Mouse (Mus musculus) limb, embryonic 14.5 days (tissue): ENCODE measurements around the gene Vmn1r43. TPM values are rescaled to one million over a fixed set of nuclear protein-coding genes. Genes with fewer than 3 reads are reported as not detected.

Experiments
- ATAC-seq: fragments of 200-750 bp; cut with Nextera tagmentation; 2 replicates; pipeline ENCODE4 v1.8.0; 2017; ENCODE audit warnings: low read depth, moderate number of reproducible peaks, moderate TSS enrichment; ENCODE audit not compliant: low FRiP score
- DNase-seq: peaks from one replicate; pipeline ENCODE4 v3.0.0-alpha.2; 2015; ENCODE audit warnings: low spot score
- H3K27ac ChIP-seq: fragments of 300-500 bp; sonication (generic); replicated peaks from 2 replicates; pipeline ENCODE4 v1.5.1; 2014; ENCODE audit warnings: low read depth, mild to moderate bottlenecking, low read length, moderate library complexity, mixed read lengths
- H3K27me3 ChIP-seq: fragments of 300-500 bp; sonication (generic); 2 replicates; pipeline ENCODE4 v1.6.1; 2014; ENCODE audit warnings: low read length, mixed read lengths; ENCODE audit not compliant: control insufficient read depth, insufficient read depth
- H3K36me3 ChIP-seq: fragments of 300-500 bp; sonication (generic); 2 replicates; pipeline ENCODE4 v1.6.1; 2014; ENCODE audit warnings: mild to moderate bottlenecking, low read length, moderate library complexity, mixed read lengths; ENCODE audit not compliant: control insufficient read depth, insufficient read depth
- H3K4me1 ChIP-seq: fragments of 300-500 bp; sonication (generic); 2 replicates; pipeline ENCODE4 v1.6.1; 2014; ENCODE audit warnings: antibody characterized with exemption, low read length, mixed read lengths; ENCODE audit not compliant: control insufficient read depth, insufficient read depth
- H3K4me2 ChIP-seq: fragments of 300-500 bp; sonication (generic); replicated peaks from 2 replicates; pipeline ENCODE4 v1.6.1; 2014; ENCODE audit warnings: low read depth, mild to moderate bottlenecking, low read length, moderate library complexity; ENCODE audit not compliant: severe bottlenecking
- H3K4me3 ChIP-seq: fragments of 300-500 bp; sonication (generic); replicated peaks from 2 replicates; pipeline ENCODE4 v1.5.1; 2014; ENCODE audit warnings: low read length
- H3K9ac ChIP-seq: fragments of 300-500 bp; sonication (generic); 2 replicates; pipeline ENCODE4 v1.6.1; 2014; ENCODE audit warnings: mild to moderate bottlenecking, low read depth, low read length, moderate library complexity; ENCODE audit not compliant: severe bottlenecking
- H3K9me3 ChIP-seq: fragments of 300-500 bp; sonication (generic); 2 replicates; pipeline ENCODE4 v1.6.1; 2016; ENCODE audit warnings: low read length; ENCODE audit not compliant: control insufficient read depth
- POLR2A ChIP-seq: fragments of 200-500 bp; IDR thresholded peaks from 2 replicates; pipeline ENCODE4 v1.8.0; 2012; ENCODE audit warnings: inconsistent platforms, mild to moderate bottlenecking, moderate library complexity, borderline replicate concordance; ENCODE audit not compliant: insufficient read depth, insufficient read length; ENCODE audit errors: extremely low read depth
- WGBS: fragments of 180-500 bp; shearing (Covaris S2); extraction: QIAGEN DNeasy Blood & Tissue Kit; methylation state at CpG from one replicate; pipeline ENCODE4 v1.1.7; 2014; 5-methylcytosine and 5-hydroxymethylcytosine counted together
- polyA plus RNA-seq, 2 experiments: library from polyadenylated mRNA; depleted of rRNA in 1 of 2; stranded (reverse) in 1 of 2; unstranded in 1 of 2; fragments of >200 nt; fragmentation: Nextera tagmentation in 1 of 2; extraction: Ambion mirVana in 1 of 2; gene quantifications; 2 replicates each; pipeline versions ENCODE4 v1.2.1 to v1.2.3; 2012 to 2014

Vmn1r43 gene
- polyA plus RNA-seq, 2 experiments, result not detected

GRCm38 (mm10) chr6:89867276-89867675 is 8.9 kb downstream of the Vmn1r43 start:
- WGBS, result 83% methylated on average over 2 of the region's 2 CpGs

DNA sequence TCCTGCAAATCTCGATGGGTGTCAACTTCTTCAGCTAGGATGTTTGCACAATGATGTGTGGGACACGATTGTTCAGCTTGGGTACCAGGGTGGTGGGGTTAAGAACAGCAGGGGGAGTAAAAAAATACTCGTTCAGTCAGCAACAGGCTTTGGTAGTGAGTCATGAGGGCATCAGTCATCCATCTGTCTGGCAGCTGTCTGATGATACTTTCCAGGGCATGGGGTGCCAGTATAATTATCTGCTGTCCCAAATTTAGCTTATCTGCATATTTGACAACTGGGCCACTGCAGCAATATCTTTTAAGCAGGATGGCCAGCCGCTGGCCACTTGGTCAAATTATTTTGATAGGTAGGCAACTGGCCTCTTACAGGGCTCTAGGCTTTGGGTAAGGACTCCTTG is 12.4 kb downstream of the Vmn1r43 start:
- DNase-seq, result no peak
- ATAC-seq, result no peak
- Histone ChIP-seq H3K4me2 (no peak overlapping the region), H3K27me3 (no peaks in the 10 kb centered on the region), H3K9ac (no peak overlapping the region), H3K4me3 (no peak overlapping the region), H3K9me3 (peaks cover 4% of the 10 kb centered on the region; the same call in 1 of the 2 replicates), H3K27ac (no peak overlapping the region), H3K4me1 (no peaks in the 10 kb centered on the region), H3K36me3 (no peaks in the 10 kb centered on the region)
- 63% methylated on average over 4 of the region's 4 CpGs for WGBS
- no peak for TF ChIP-seq POLR2A

More at GRCm38 (mm10) chr6:89867276-89867675, 8.9 kb downstream of the Vmn1r43 start:
- no peaks in the 10 kb centered on the region for H3K36me3 ChIP-seq
- no peaks in the 10 kb centered on the region for H3K27me3 ChIP-seq
- H3K27ac ChIP-seq, result no peak overlapping the region
- H3K4me1 ChIP-seq, result no peaks in the 10 kb centered on the region
- no peak overlapping the region for H3K9ac ChIP-seq
- no peak for DNase-seq
- no peak for ATAC-seq
- H3K9me3 ChIP-seq, result peaks cover 4% of the 10 kb centered on the region; the same call in 1 of the 2 replicates
- H3K4me3 ChIP-seq, result no peak overlapping the region
- no peak overlapping the region for H3K4me2 ChIP-seq
- no peak for TF ChIP-seq POLR2A

DNA sequence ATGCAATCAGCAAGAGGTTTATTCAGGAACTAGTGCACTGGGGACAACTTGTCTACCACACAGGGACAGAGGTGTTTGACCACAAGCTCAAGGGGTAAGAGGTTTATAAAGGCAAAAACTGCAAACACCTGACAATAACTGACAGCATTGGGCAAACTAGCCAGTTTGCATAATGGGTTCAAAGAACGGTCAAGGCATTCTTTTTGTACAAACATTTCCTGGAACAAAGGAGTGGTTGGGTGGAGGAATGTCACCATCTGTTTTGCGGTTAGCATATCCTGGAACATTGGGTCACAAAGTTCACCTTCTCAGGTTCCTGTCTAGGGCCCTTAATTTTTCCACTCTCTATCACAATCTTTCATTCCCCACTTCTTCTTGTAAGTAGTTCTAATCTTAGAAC is 16.4 kb downstream of the Vmn1r43 start:
- 79% methylated on average over 2 of the region's 2 CpGs for WGBS

GRCm38 (mm10) chr6:89857552-89857951 is 18.7 kb downstream of the Vmn1r43 start:
- Histone ChIP-seq H3K4me3 (no peak overlapping the region), H3K9ac (no peak overlapping the region), H3K27ac (no peak overlapping the region), H3K27me3 (no peaks in the 10 kb centered on the region), H3K36me3 (no peaks in the 10 kb centered on the region), H3K9me3 (no peaks in the 10 kb centered on the region), H3K4me2 (no peak overlapping the region), H3K4me1 (no peaks in the 10 kb centered on the region)
- ATAC-seq, result no peak
- DNase-seq, result no peak
- WGBS, result 75% methylated on average over 3 of the region's 3 CpGs
- no peak for TF ChIP-seq POLR2A

More for the DNA sequence above, 16.4 kb downstream of the Vmn1r43 start:
- H3K9ac ChIP-seq, result no peak overlapping the region
- H3K4me2 ChIP-seq, result no peak overlapping the region
- ATAC-seq, result no peak
- TF ChIP-seq POLR2A, result no peak
- DNase-seq, result no peak
- H3K4me1 ChIP-seq, result no peaks in the 10 kb centered on the region
- peaks cover 4% of the 10 kb centered on the region; the same call in 1 of the 2 replicates for H3K9me3 ChIP-seq
- no peak overlapping the region for H3K4me3 ChIP-seq
- H3K27me3 ChIP-seq, result no peaks in the 10 kb centered on the region
- no peaks in the 10 kb centered on the region for H3K36me3 ChIP-seq
- H3K27ac ChIP-seq, result no peak overlapping the region

Other genes with a start within 250 kb of the Vmn1r43 start
- 6.7 and 6.8 TPM in 2 replicates for gene Txnrd3, start 232.4 kb downstream of the Vmn1r43 start, polyA plus RNA-seq (2012; rRNA removed)
- 11.0 and 11.6 TPM in 2 replicates for gene Txnrd3, start 232.4 kb downstream of the Vmn1r43 start, polyA plus RNA-seq (2014; fragmentation: Nextera tagmentation; extraction: Ambion mirVana)
- not detected in 2 replicates for gene Vmn1r40, start 168.9 kb downstream of the Vmn1r43 start, polyA plus RNA-seq (2012; rRNA removed)
- gene Vmn1r40, start 168.9 kb downstream of the Vmn1r43 start, polyA plus RNA-seq (2014; fragmentation: Nextera tagmentation; extraction: Ambion mirVana), result not detected in 2 replicates
- gene Vmn1r41, start 135.6 kb downstream of the Vmn1r43 start, polyA plus RNA-seq (2012; rRNA removed), result not detected in 2 replicates
- gene Vmn1r41, start 135.6 kb downstream of the Vmn1r43 start, polyA plus RNA-seq (2014; fragmentation: Nextera tagmentation; extraction: Ambion mirVana), result not detected in 2 replicates
- not detected in 2 replicates for gene Vmn1r42, start within 50 bp of the Vmn1r43 start, polyA plus RNA-seq (2012; rRNA removed)
- gene Vmn1r42, start within 50 bp of the Vmn1r43 start, polyA plus RNA-seq (2014; fragmentation: Nextera tagmentation; extraction: Ambion mirVana), result not detected in 2 replicates
- not detected in 2 replicates for gene Vmn1r44, start 7.2 kb upstream of the Vmn1r43 start, polyA plus RNA-seq (2012; rRNA removed)
- gene Vmn1r44, start 7.2 kb upstream of the Vmn1r43 start, polyA plus RNA-seq (2014; fragmentation: Nextera tagmentation; extraction: Ambion mirVana), result not detected in 2 replicates
- gene Vmn1r45, start 64.2 kb upstream of the Vmn1r43 start, polyA plus RNA-seq (2012; rRNA removed), result not detected in 2 replicates
- not detected in 2 replicates for gene Vmn1r45, start 64.2 kb upstream of the Vmn1r43 start, polyA plus RNA-seq (2014; fragmentation: Nextera tagmentation; extraction: Ambion mirVana)
- not detected in 2 replicates for gene Vmn1r46, start 92.9 kb upstream of the Vmn1r43 start, polyA plus RNA-seq (2012; rRNA removed)
- gene Vmn1r46, start 92.9 kb upstream of the Vmn1r43 start, polyA plus RNA-seq (2014; fragmentation: Nextera tagmentation; extraction: Ambion mirVana), result not detected in 2 replicates
- not detected in 2 replicates for gene Vmn1r47, start 139.7 kb upstream of the Vmn1r43 start, polyA plus RNA-seq (2012; rRNA removed)
- gene Vmn1r47, start 139.7 kb upstream of the Vmn1r43 start, polyA plus RNA-seq (2014; fragmentation: Nextera tagmentation; extraction: Ambion mirVana), result not detected in 2 replicates
- gene Vmn1r48, start 160.4 kb upstream of the Vmn1r43 start, polyA plus RNA-seq (2012; rRNA removed), result not detected in 2 replicates
- not detected in 2 replicates for gene Vmn1r48, start 160.4 kb upstream of the Vmn1r43 start, polyA plus RNA-seq (2014; fragmentation: Nextera tagmentation; extraction: Ambion mirVana)
- gene Vmn1r49, start 202.1 kb upstream of the Vmn1r43 start, polyA plus RNA-seq (2012; rRNA removed), result not detected in 2 replicates
- gene Vmn1r49, start 202.1 kb upstream of the Vmn1r43 start, polyA plus RNA-seq (2014; fragmentation: Nextera tagmentation; extraction: Ambion mirVana), result not detected in 2 replicates
- not detected in 2 replicates for gene Vmn1r50, start 225.0 kb upstream of the Vmn1r43 start, polyA plus RNA-seq (2012; rRNA removed)
- not detected in 2 replicates for gene Vmn1r50, start 225.0 kb upstream of the Vmn1r43 start, polyA plus RNA-seq (2014; fragmentation: Nextera tagmentation; extraction: Ambion mirVana)
- gene Vmn1r51, start 246.2 kb upstream of the Vmn1r43 start, polyA plus RNA-seq (2012; rRNA removed), result not detected in 2 replicates
- not detected in 2 replicates for gene Vmn1r51, start 246.2 kb upstream of the Vmn1r43 start, polyA plus RNA-seq (2014; fragmentation: Nextera tagmentation; extraction: Ambion mirVana)